Mouse (Mus musculus): ENCODE measurements around the gene Cenpa.

- TF ChIP-seq CTCF (IDR thresholded peaks at IDR 0.05; ENCODE audit: control insufficient read depth, insufficient read depth, insufficient read length), result no peak
- TF ChIP-seq USF1 (IDR thresholded peaks at IDR 0.05; ENCODE audit: low read depth), result no peak
- no peak for TF ChIP-seq MAX (IDR thresholded peaks at IDR 0.05)
- TF ChIP-seq MYOD1 (IDR thresholded peaks at IDR 0.05; ENCODE audit: control insufficient read depth, insufficient read length, low read depth), result no peak
- no peak for TF ChIP-seq MYOG (IDR thresholded peaks at IDR 0.05; ENCODE audit: control insufficient read depth, extremely low read depth, insufficient read length)
- TF ChIP-seq CEBPB (IDR thresholded peaks at IDR 0.05; ENCODE audit: low read depth), result no peak
Measured at GRCm38 (mm10) chr5:30712441-30713298, 46.1 kb downstream of the Cenpa start.
